Mouse (Mus musculus): ENCODE data around the gene Olfr596.
"Not testable (repeated sequence)": the region's sequence is repeated elsewhere in the genome, so short reads cannot be mapped to it uniquely, and the experiment has no call there.

Gene Olfr596

GRCm38 (mm10) chr7:103305348-103305747, at the start of gene Olfr596:
Gene Olfr596 (plus strand): TSS chr7:103305648.
- not testable (repeated sequence) for DNase-seq (ENCODE audit: low spot score in 2 of 2)

GRCm38 (mm10) chr7:103316015-103316414, 10.6 kb downstream of the Olfr596 start, which contains the start of gene Olfr597:
Gene Olfr597 (plus strand): TSS chr7:103316315.
- not testable (repeated sequence) for DNase-seq (ENCODE audit: low spot score in 2 of 2)

- DNase-seq (ENCODE audit: low spot score in 2 of 2), result no peak
These were observed 17.8 kb downstream of the Olfr596 start, which contains the start of gene Olfr598 for GRCm38 (mm10) chr7:103323268-103323667. Gene Olfr598 (plus strand): TSS chr7:103323568.

GRCm38 (mm10) chr7:103335617-103336016, 30.2 kb downstream of the Olfr596 start, which contains the start of gene Olfr599:
Gene Olfr599 (plus strand): TSS chr7:103335917.
- no peak for DNase-seq (ENCODE audit: low spot score in 2 of 2)

- DNase-seq (ENCODE audit: low spot score in 2 of 2), result no peak
These were observed 44.1 kb downstream of the Olfr596 start, which contains the start of gene Olfr600 for GRCm38 (mm10) chr7:103349569-103349968. Gene Olfr600 (minus strand): TSS chr7:103349669.

All from thymus, postnatal 10 days (tissue).